Mouse (Mus musculus) forebrain, embryonic 10.5 days (tissue): Measurements from ENCODE around the gene Slc10a1. TPM values are rescaled to one million over a fixed set of nuclear protein-coding genes. Genes with fewer than 3 reads are reported as not detected.

Experiments
- DNase-seq: peaks from one replicate; pipeline ENCODE4 v3.0.0-alpha.2; 2017; ENCODE audit warnings: low spot score; ENCODE audit errors: extremely low spot score
- H3K27ac ChIP-seq: fragments of 300-500 bp; sonication (generic); 2 replicates; pipeline ENCODE4 v1.5.1; 2016; ENCODE audit warnings: mild to moderate bottlenecking
- H3K27me3 ChIP-seq: fragments of 300-500 bp; sonication (generic); 2 replicates; pipeline ENCODE4 v1.6.1; 2016; ENCODE audit warnings: mild to moderate bottlenecking; ENCODE audit not compliant: poor library complexity, severe bottlenecking
- H3K36me3 ChIP-seq: fragments of 300-500 bp; sonication (generic); replicated peaks from 2 replicates; pipeline ENCODE4 v1.6.1; 2016; ENCODE audit warnings: mild to moderate bottlenecking, moderate library complexity
- H3K4me1 ChIP-seq: fragments of 300-500 bp; sonication (generic); 2 replicates; pipeline ENCODE4 v1.6.1; 2016
- H3K4me3 ChIP-seq: fragments of 300-500 bp; sonication (generic); 2 replicates; pipeline ENCODE4 v1.5.1; 2016; ENCODE audit warnings: mild to moderate bottlenecking, moderate library complexity
- H3K9me3 ChIP-seq: fragments of 300-500 bp; sonication (generic); 2 replicates; pipeline ENCODE4 v1.6.1; 2016; ENCODE audit warnings: mild to moderate bottlenecking, moderate library complexity
- WGBS: fragments of 180-500 bp; shearing (Covaris S2); methylation state at CpG from one replicate; pipeline ENCODE4 v1.1.7; 2016; 5-methylcytosine and 5-hydroxymethylcytosine counted together
- polyA plus RNA-seq: library from polyadenylated mRNA; unstranded; fragments of >200 nt; fragmentation: Nextera tagmentation; extraction: Ambion mirVana; gene quantifications from 2 replicates; pipeline ENCODE4 v1.2.1, GENCODE M21; 2016

Slc10a1 gene
- polyA plus RNA-seq, 1 experiment from 2014 or later, result 0.79 TPM

GRCm38 (mm10) chr12:80938642-80939041 is 29.9 kb downstream of the Slc10a1 start:
- Histone ChIP-seq H3K4me3 (no peak overlapping the region), H3K36me3 (no peaks in the 10 kb centered on the region; the same call in 1 of the 2 replicates), H3K9me3 (no peaks in the 10 kb centered on the region; the same call in 1 of the 2 replicates), H3K27me3 (no peaks in the 10 kb centered on the region), H3K4me1 (no peaks in the 10 kb centered on the region), H3K27ac (no peak overlapping the region)
- WGBS, result 81% methylated on average over 5 of the region's 5 CpGs
- DNase-seq, result no peak

GRCm38 (mm10) chr12:80937331-80938029 is 31.0 kb downstream of the Slc10a1 start:
- Histone ChIP-seq H3K9me3 (no peaks in the 10 kb centered on the region; the same call in 1 of the 2 replicates), H3K36me3 (no peaks in the 10 kb centered on the region; the same call in 1 of the 2 replicates), H3K27ac (no peak overlapping the region), H3K4me1 (no peaks in the 10 kb centered on the region), H3K27me3 (no peaks in the 10 kb centered on the region), H3K4me3 (no peak overlapping the region)
- WGBS, result 79% methylated on average over 9 of the region's 9 CpGs
- no peak for DNase-seq

- no peak overlapping the region for H3K4me3 ChIP-seq
- H3K27ac ChIP-seq, result no peak overlapping the region
- WGBS, result 77% methylated on average over 2 of the region's 2 CpGs
- no peaks in the 10 kb centered on the region for H3K27me3 ChIP-seq
- no peaks in the 10 kb centered on the region for H3K9me3 ChIP-seq
- H3K4me1 ChIP-seq, result no peaks in the 10 kb centered on the region
- H3K36me3 ChIP-seq, result no peaks in the 10 kb centered on the region
- no peak for DNase-seq
Observed at GRCm38 (mm10) chr12:80936751-80937150, 31.8 kb downstream of the Slc10a1 start.

- H3K4me1 ChIP-seq, result no peaks in the 10 kb centered on the region
- no peaks in the 10 kb centered on the region for H3K36me3 ChIP-seq
- H3K4me3 ChIP-seq, result no peak overlapping the region
- 98% methylated on average over 1 of the region's 1 CpGs for whole genome bisulfite sequencing
- no peaks in the 10 kb centered on the region for H3K9me3 ChIP-seq
- H3K27ac ChIP-seq, result no peak overlapping the region
- DNase-seq, result no peak
- no peaks in the 10 kb centered on the region for H3K27me3 ChIP-seq
Observed at GRCm38 (mm10) chr12:80932865-80933264, 35.6 kb downstream of the Slc10a1 start.

GRCm38 (mm10) chr12:80931402-80932140 is 36.9 kb downstream of the Slc10a1 start:
- Histone ChIP-seq H3K4me1 (no peaks in the 10 kb centered on the region), H3K27me3 (no peaks in the 10 kb centered on the region), H3K9me3 (no peaks in the 10 kb centered on the region), H3K4me3 (no peak overlapping the region), H3K36me3 (no peaks in the 10 kb centered on the region), H3K27ac (no peak overlapping the region)
- WGBS, result 89% methylated on average over 3 of the region's 3 CpGs
- DNase-seq, result no peak

GRCm38 (mm10) chr12:80930141-80930540 is 38.4 kb downstream of the Slc10a1 start:
- DNase-seq, result no peak
- Histone ChIP-seq H3K27ac (no peak overlapping the region), H3K4me1 (peaks cover 6% of the 10 kb centered on the region; the same call in 1 of the 2 replicates), H3K4me3 (no peak overlapping the region), H3K9me3 (no peaks in the 10 kb centered on the region), H3K27me3 (no peaks in the 10 kb centered on the region), H3K36me3 (no peaks in the 10 kb centered on the region)
- WGBS, result 91% methylated on average over 7 of the region's 7 CpGs

- Histone ChIP-seq H3K9me3 (no peaks in the 10 kb centered on the region), H3K27me3 (no peaks in the 10 kb centered on the region), H3K4me3 (no peak overlapping the region), H3K36me3 (no peaks in the 10 kb centered on the region), H3K27ac (no peak overlapping the region), H3K4me1 (peaks cover 9% of the 10 kb centered on the region; the same call in 1 of the 2 replicates)
- WGBS, result 88% methylated on average over 3 of the region's 3 CpGs
- DNase-seq, result no peak
Observed at GRCm38 (mm10) chr12:80928881-80929280, 39.6 kb downstream of the Slc10a1 start.

GRCm38 (mm10) chr12:80927518-80927917 is 41.0 kb downstream of the Slc10a1 start:
- H3K4me3 ChIP-seq, result no peak overlapping the region
- DNase-seq, result no peak
- peaks cover 17% of the 10 kb centered on the region for H3K4me1 ChIP-seq
- 74% methylated on average over 1 of the region's 1 CpGs for WGBS
- H3K9me3 ChIP-seq, result no peaks in the 10 kb centered on the region
- H3K36me3 ChIP-seq, result no peaks in the 10 kb centered on the region
- H3K27me3 ChIP-seq, result peaks cover 8% of the 10 kb centered on the region; the same call in 1 of the 2 replicates
- H3K27ac ChIP-seq, result no peak overlapping the region

GRCm38 (mm10) chr12:80926550-80926949 is 42.0 kb downstream of the Slc10a1 start:
- DNase-seq, result no peak
- Histone ChIP-seq H3K4me3 (no peak overlapping the region), H3K9me3 (no peaks in the 10 kb centered on the region), H3K27ac (no peak overlapping the region), H3K4me1 (peaks cover 18% of the 10 kb centered on the region), H3K36me3 (no peaks in the 10 kb centered on the region), H3K27me3 (peaks cover 8% of the 10 kb centered on the region; the same call in 1 of the 2 replicates)
- 93% methylated on average over 4 of the region's 4 CpGs for WGBS

GRCm38 (mm10) chr12:80925919-80926318 is 42.6 kb downstream of the Slc10a1 start:
- H3K9me3 ChIP-seq, result no peaks in the 10 kb centered on the region
- WGBS, result 51% methylated on average over 7 of the region's 7 CpGs
- peaks cover 18% of the 10 kb centered on the region for H3K4me1 ChIP-seq
- H3K27ac ChIP-seq, result no peak overlapping the region
- H3K4me3 ChIP-seq, result no peak overlapping the region
- peaks cover 8% of the 10 kb centered on the region; the same call in 1 of the 2 replicates for H3K27me3 ChIP-seq
- no peak for DNase-seq
- no peaks in the 10 kb centered on the region for H3K36me3 ChIP-seq

- Histone ChIP-seq H3K4me3 (no peak overlapping the region), H3K27ac (no peak overlapping the region), H3K4me1 (peaks cover 18% of the 10 kb centered on the region), H3K9me3 (no peaks in the 10 kb centered on the region), H3K27me3 (peaks cover 8% of the 10 kb centered on the region; the same call in 1 of the 2 replicates), H3K36me3 (no peaks in the 10 kb centered on the region)
- 79% methylated on average over 3 of the region's 3 CpGs for WGBS
- no peak for DNase-seq
Observed at GRCm38 (mm10) chr12:80924205-80924604, 44.3 kb downstream of the Slc10a1 start.

- no peaks in the 10 kb centered on the region for H3K9me3 ChIP-seq
- H3K36me3 ChIP-seq, result no peaks in the 10 kb centered on the region
- H3K4me1 ChIP-seq, result peaks cover 18% of the 10 kb centered on the region
- 70% methylated on average over 5 of the region's 5 CpGs for WGBS
- DNase-seq, result no peak
- H3K4me3 ChIP-seq, result no peak overlapping the region
- no peak overlapping the region for H3K27ac ChIP-seq
- peaks cover 8% of the 10 kb centered on the region; the same call in 1 of the 2 replicates for H3K27me3 ChIP-seq
Observed at GRCm38 (mm10) chr12:80923602-80924001, 44.9 kb downstream of the Slc10a1 start.

GRCm38 (mm10) chr12:80922869-80923268 is 45.6 kb downstream of the Slc10a1 start:
- Histone ChIP-seq H3K4me1 (peaks cover 18% of the 10 kb centered on the region), H3K4me3 (peak overlapping the region; percentile 25; the same call in 1 of the 2 replicates), H3K9me3 (no peaks in the 10 kb centered on the region), H3K36me3 (no peaks in the 10 kb centered on the region), H3K27ac (no peak overlapping the region), H3K27me3 (peaks cover 8% of the 10 kb centered on the region; the same call in 1 of the 2 replicates)
- DNase-seq, result no peak
- 9% methylated on average over 7 of the region's 7 CpGs for WGBS
